Mouse (Mus musculus): ENCODE measurements at regions not wholly inside any gene's neighbourhood (a gene's known extent, or its start where the extent isn't known, plus 50 kb on each side); places are given as distances from the start of the nearest gene placed in this dataset.

- H3K4me2 ChIP-seq (ENCODE audit: low read length), result no peak overlapping the region
- 12% methylated on average over 1 of the region's 1 CpGs for WGBS
- no peak overlapping the region for H3K9ac ChIP-seq (ENCODE audit: low read length)
- no peaks in the 10 kb centered on the region for H3K9me3 ChIP-seq (replicated peaks; ENCODE audit: control insufficient read depth, low read length)
- no peak overlapping the region for H3K4me3 ChIP-seq (ENCODE audit: low read depth, low read length)
- no peaks in the 10 kb centered on the region for H3K27me3 ChIP-seq (replicated peaks; ENCODE audit: control insufficient read depth, insufficient read depth, low read length)
- ATAC-seq (peak; percentile 68; the same call in 1 of the 2 replicates), DNase-seq (ENCODE audit: low spot score) (peak; percentile 22)
- no peaks in the 10 kb centered on the region; the same call in 1 of the 2 replicates for H3K4me1 ChIP-seq (ENCODE audit: control insufficient read depth, insufficient read depth, low read length)
- no peak overlapping the region for H3K27ac ChIP-seq (ENCODE audit: low read depth, low read length)
- no peaks in the 10 kb centered on the region for H3K36me3 ChIP-seq (ENCODE audit: control insufficient read depth, insufficient read depth, low read length)
These were observed 121.8 kb upstream of the Cxxc4 start for GRCm38 (mm10) chr3:134114501-134114900.

GRCm38 (mm10) chr3:134115007-134115406 is 121.3 kb upstream of the Cxxc4 start:
- Histone ChIP-seq H3K4me2 (ENCODE audit: low read length) (no peak overlapping the region), H3K36me3 (ENCODE audit: control insufficient read depth, insufficient read depth, low read length) (no peaks in the 10 kb centered on the region)
- 94% methylated on average over 4 of the region's 4 CpGs for WGBS

DNA sequence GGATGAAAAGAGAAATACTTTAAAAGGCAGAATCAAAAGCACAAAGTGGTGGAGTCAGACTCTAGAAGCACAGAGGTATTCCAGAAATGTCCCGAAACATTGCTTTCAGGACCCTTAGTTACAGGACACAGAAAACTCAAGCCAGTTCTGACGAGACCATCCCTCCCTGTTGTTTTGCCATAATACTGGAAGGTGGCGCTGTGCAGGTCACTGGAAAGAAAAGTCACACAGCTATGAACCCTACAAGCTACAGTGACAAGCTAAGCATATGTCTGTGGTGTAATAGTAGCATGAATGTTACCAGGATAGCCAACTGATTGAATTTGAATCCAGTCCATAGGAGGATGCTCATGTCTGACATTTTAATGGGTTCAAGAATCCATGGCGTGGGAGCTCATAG is 117.4 kb upstream of the Cxxc4 start:
- no peaks in the 10 kb centered on the region; the same call in 1 of the 2 replicates for H3K4me1 ChIP-seq (ENCODE audit: control insufficient read depth, insufficient read depth, low read length)
- H3K27me3 ChIP-seq (replicated peaks; ENCODE audit: control insufficient read depth, insufficient read depth, low read length), result no peaks in the 10 kb centered on the region
- H3K36me3 ChIP-seq (ENCODE audit: control insufficient read depth, insufficient read depth, low read length), result no peaks in the 10 kb centered on the region
- H3K4me2 ChIP-seq (ENCODE audit: low read length), result no peak overlapping the region
- ATAC-seq (no peak), DNase-seq (ENCODE audit: low spot score) (no peak)
- H3K9me3 ChIP-seq (replicated peaks; ENCODE audit: control insufficient read depth, low read length), result no peaks in the 10 kb centered on the region
- WGBS, result 71% methylated on average over 4 of the region's 4 CpGs
- no peak overlapping the region for H3K4me3 ChIP-seq (ENCODE audit: low read depth, low read length)
- no peak overlapping the region for H3K9ac ChIP-seq (ENCODE audit: low read length)
- no peak overlapping the region for H3K27ac ChIP-seq (ENCODE audit: low read depth, low read length)

More at GRCm38 (mm10) chr3:134115007-134115406, 121.3 kb upstream of the Cxxc4 start:
- Histone ChIP-seq H3K9ac (ENCODE audit: low read length) (no peak overlapping the region), H3K27ac (ENCODE audit: low read depth, low read length) (no peak overlapping the region), H3K4me1 (ENCODE audit: control insufficient read depth, insufficient read depth, low read length) (no peaks in the 10 kb centered on the region; the same call in 1 of the 2 replicates), H3K9me3 (replicated peaks; ENCODE audit: control insufficient read depth, low read length) (no peaks in the 10 kb centered on the region), H3K4me3 (ENCODE audit: low read depth, low read length) (no peak overlapping the region), H3K27me3 (replicated peaks; ENCODE audit: control insufficient read depth, insufficient read depth, low read length) (no peaks in the 10 kb centered on the region)
- DNase-seq (ENCODE audit: low spot score), result no peak
- 0 out of 2 replicates have a peak, but pooled peaks have one; percentile 10 for ATAC-seq

DNA sequence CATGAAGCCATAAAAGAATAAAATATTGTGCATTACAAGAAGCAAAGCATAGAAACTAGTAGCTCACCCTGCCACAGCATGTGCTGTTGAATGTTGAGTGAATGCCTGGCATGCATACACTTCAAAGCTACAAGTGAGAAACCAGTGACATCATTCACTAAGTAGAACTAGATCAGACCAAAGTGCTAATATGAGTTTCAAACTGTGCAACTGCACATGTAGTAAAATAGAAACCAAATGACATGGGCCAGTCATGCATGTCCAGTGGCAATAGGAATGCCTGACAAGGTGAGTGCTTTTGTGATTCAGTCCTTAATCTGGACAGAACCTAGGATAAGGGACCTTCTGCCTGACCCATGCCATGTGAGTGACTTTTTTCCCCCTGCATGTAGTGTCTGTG is 111.3 kb upstream of the Cxxc4 start:
- H3K27ac ChIP-seq (ENCODE audit: low read depth, low read length), result no peak overlapping the region
- no peak overlapping the region for H3K4me2 ChIP-seq (ENCODE audit: low read length)
- DNase-seq (ENCODE audit: low spot score) (no peak), ATAC-seq (no peak)
- no peak overlapping the region for H3K4me3 ChIP-seq (ENCODE audit: low read depth, low read length)
- no peaks in the 10 kb centered on the region for H3K4me1 ChIP-seq (ENCODE audit: control insufficient read depth, insufficient read depth, low read length)
- H3K9me3 ChIP-seq (replicated peaks; ENCODE audit: control insufficient read depth, low read length), result no peaks in the 10 kb centered on the region
- no peaks in the 10 kb centered on the region for H3K27me3 ChIP-seq (replicated peaks; ENCODE audit: control insufficient read depth, insufficient read depth, low read length)
- H3K36me3 ChIP-seq (ENCODE audit: control insufficient read depth, insufficient read depth, low read length), result no peaks in the 10 kb centered on the region
- no peak overlapping the region for H3K9ac ChIP-seq (ENCODE audit: low read length)

DNA sequence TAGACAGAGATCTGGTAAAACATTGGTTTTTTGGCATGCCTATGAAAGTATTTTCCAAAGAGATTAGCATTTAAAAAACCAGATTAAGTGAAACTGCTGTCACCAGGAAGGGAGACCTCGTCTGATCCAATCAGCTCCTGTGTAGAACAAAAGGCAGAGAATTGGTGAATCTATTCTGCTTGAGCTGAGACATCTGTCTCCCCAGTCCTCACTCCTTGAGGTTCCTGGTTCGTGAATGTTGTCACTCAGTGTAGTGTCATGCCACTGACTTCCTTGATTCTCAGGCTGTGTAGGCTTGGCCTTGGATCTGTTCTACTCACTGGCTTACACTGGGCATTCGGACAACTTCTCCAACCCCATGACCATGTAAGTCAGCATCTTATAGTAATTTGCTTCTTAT is 105.9 kb upstream of the Cxxc4 start:
- 27% methylated on average over 3 of the region's 3 CpGs for WGBS
- DNase-seq (ENCODE audit: low spot score), result peak; percentile 56

DNA sequence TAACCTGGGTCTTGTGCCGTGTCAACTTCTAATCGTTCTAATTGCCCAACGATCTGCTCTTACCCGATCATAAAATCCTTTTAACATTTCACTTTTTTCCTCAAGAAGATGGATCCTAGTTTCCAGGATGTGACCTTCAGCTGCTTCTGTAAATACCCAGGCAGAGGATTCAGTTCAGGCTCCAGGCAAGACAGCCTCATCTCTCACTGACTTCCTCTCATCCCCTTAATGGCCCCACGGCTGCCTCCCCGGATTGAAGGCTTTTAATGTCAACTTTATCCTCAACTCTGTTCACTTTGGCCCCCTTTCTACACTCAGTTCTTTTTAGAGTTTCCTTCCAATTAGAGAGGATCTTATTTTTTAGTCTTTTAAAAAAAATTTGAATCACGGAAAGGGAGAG is 91.0 kb upstream of the Cxxc4 start:
- H3K27me3 ChIP-seq (replicated peaks; ENCODE audit: control insufficient read depth, insufficient read depth, low read length), result no peaks in the 10 kb centered on the region
- H3K9me3 ChIP-seq (replicated peaks; ENCODE audit: control insufficient read depth, low read length), result no peaks in the 10 kb centered on the region
- no peak overlapping the region for H3K4me3 ChIP-seq (ENCODE audit: low read depth, low read length)
- H3K4me2 ChIP-seq (ENCODE audit: low read length), result no peak overlapping the region
- H3K36me3 ChIP-seq (ENCODE audit: control insufficient read depth, insufficient read depth, low read length), result no peaks in the 10 kb centered on the region
- H3K4me1 ChIP-seq (ENCODE audit: control insufficient read depth, insufficient read depth, low read length), result peaks cover 11% of the 10 kb centered on the region
- no peak overlapping the region for H3K9ac ChIP-seq (ENCODE audit: low read length)
- DNase-seq (ENCODE audit: low spot score) (no peak), ATAC-seq (no peak)
- H3K27ac ChIP-seq (ENCODE audit: low read depth, low read length), result no peak overlapping the region; the same call in 1 of the 2 replicates
- WGBS, result 47% methylated on average over 7 of the region's 7 CpGs

More for the DNA sequence above, 105.9 kb upstream of the Cxxc4 start:
- peak; percentile 90 for ATAC-seq
- Histone ChIP-seq H3K4me1 (ENCODE audit: control insufficient read depth, insufficient read depth, low read length) (no peaks in the 10 kb centered on the region), H3K36me3 (ENCODE audit: control insufficient read depth, insufficient read depth, low read length) (no peaks in the 10 kb centered on the region), H3K9ac (ENCODE audit: low read length) (no peak overlapping the region), H3K4me3 (ENCODE audit: low read depth, low read length) (no peak overlapping the region), H3K4me2 (ENCODE audit: low read length) (no peak overlapping the region), H3K27me3 (replicated peaks; ENCODE audit: control insufficient read depth, insufficient read depth, low read length) (no peaks in the 10 kb centered on the region), H3K9me3 (replicated peaks; ENCODE audit: control insufficient read depth, low read length) (no peaks in the 10 kb centered on the region), H3K27ac (ENCODE audit: low read depth, low read length) (no peak overlapping the region)

DNA sequence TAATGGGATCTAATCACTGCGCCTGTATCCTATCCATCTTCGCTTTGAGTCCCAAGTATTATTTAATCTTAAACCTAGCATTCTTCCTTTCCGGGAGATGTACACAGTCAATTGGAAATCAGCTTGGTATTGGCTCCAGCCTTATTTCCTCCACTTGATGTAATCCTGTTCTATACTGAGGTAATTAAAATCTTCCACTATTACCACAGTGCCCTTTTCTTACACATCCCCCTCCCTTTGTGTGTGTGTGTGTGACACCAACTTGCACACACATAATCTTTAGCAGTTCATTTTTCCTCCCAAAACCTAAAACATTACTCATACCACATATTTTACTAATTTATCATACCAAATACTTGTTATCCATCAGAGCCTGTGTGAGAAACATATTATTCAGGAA is 90.3 kb upstream of the Cxxc4 start:
- Histone ChIP-seq H3K4me2 (ENCODE audit: low read length) (0 out of 2 replicates have a peak overlapping the region, but pooled peaks have one; percentile 18), H3K27ac (ENCODE audit: low read depth, low read length) (no peak overlapping the region), H3K27me3 (replicated peaks; ENCODE audit: control insufficient read depth, insufficient read depth, low read length) (no peaks in the 10 kb centered on the region), H3K36me3 (ENCODE audit: control insufficient read depth, insufficient read depth, low read length) (no peaks in the 10 kb centered on the region), H3K4me1 (ENCODE audit: control insufficient read depth, insufficient read depth, low read length) (peaks cover 11% of the 10 kb centered on the region), H3K9me3 (replicated peaks; ENCODE audit: control insufficient read depth, low read length) (no peaks in the 10 kb centered on the region), H3K9ac (ENCODE audit: low read length) (no peak overlapping the region), H3K4me3 (ENCODE audit: low read depth, low read length) (no peak overlapping the region)
- peak; percentile 13 for DNase-seq (ENCODE audit: low spot score)
- peak; percentile 62 for ATAC-seq
- WGBS, result 44% methylated on average over 3 of the region's 3 CpGs

GRCm38 (mm10) chr3:134146373-134147224 is 89.7 kb upstream of the Cxxc4 start:
- Histone ChIP-seq H3K36me3 (ENCODE audit: control insufficient read depth, insufficient read depth, low read length) (no peaks in the 10 kb centered on the region), H3K27me3 (replicated peaks; ENCODE audit: control insufficient read depth, insufficient read depth, low read length) (no peaks in the 10 kb centered on the region), H3K9me3 (replicated peaks; ENCODE audit: control insufficient read depth, low read length) (no peaks in the 10 kb centered on the region), H3K9ac (ENCODE audit: low read length) (peak overlapping the region; percentile 54), H3K4me2 (ENCODE audit: low read length) (peak overlapping the region; percentile 48), H3K27ac (ENCODE audit: low read depth, low read length) (peak overlapping the region; percentile 65), H3K4me3 (ENCODE audit: low read depth, low read length) (peak overlapping the region; percentile 23), H3K4me1 (ENCODE audit: control insufficient read depth, insufficient read depth, low read length) (peaks cover 11% of the 10 kb centered on the region)
- DNase-seq (ENCODE audit: low spot score), result peak; percentile 83
- ATAC-seq, result peak; percentile 96
- 9% methylated on average over 14 of the region's 14 CpGs for WGBS

- Histone ChIP-seq H3K9ac (ENCODE audit: low read length) (no peak overlapping the region), H3K36me3 (ENCODE audit: control insufficient read depth, insufficient read depth, low read length) (no peaks in the 10 kb centered on the region), H3K4me3 (ENCODE audit: low read depth, low read length) (no peak overlapping the region), H3K4me1 (ENCODE audit: control insufficient read depth, insufficient read depth, low read length) (no peaks in the 10 kb centered on the region), H3K4me2 (ENCODE audit: low read length) (no peak overlapping the region), H3K27ac (ENCODE audit: low read depth, low read length) (no peak overlapping the region), H3K27me3 (replicated peaks; ENCODE audit: control insufficient read depth, insufficient read depth, low read length) (no peaks in the 10 kb centered on the region), H3K9me3 (replicated peaks; ENCODE audit: control insufficient read depth, low read length) (no peaks in the 10 kb centered on the region)
- ATAC-seq, result no peak
- DNase-seq (ENCODE audit: low spot score), result no peak
- WGBS, result 91% methylated on average over 5 of the region's 5 CpGs
These were observed 74.0 kb upstream of the Cxxc4 start for GRCm38 (mm10) chr3:134162288-134162687.
